Mouse (Mus musculus) fat pad, adult 2 months (tissue): ENCODE results near the gene Ifi27.
A peak's percentile ranks its signal among the peaks of the same experiment; 100 is the strongest.
"Not testable (repeated sequence)": the region's sequence is repeated elsewhere in the genome, so short reads cannot be mapped to it uniquely, and the experiment has no call there.

Experiments used
- DNase-seq: peaks from one replicate; pipeline ENCODE4 v3.0.0-alpha.2; 2011; ENCODE audit warnings: low read depth, low spot score; ENCODE audit errors: extremely low read depth

Gene Ifi27

DNA sequence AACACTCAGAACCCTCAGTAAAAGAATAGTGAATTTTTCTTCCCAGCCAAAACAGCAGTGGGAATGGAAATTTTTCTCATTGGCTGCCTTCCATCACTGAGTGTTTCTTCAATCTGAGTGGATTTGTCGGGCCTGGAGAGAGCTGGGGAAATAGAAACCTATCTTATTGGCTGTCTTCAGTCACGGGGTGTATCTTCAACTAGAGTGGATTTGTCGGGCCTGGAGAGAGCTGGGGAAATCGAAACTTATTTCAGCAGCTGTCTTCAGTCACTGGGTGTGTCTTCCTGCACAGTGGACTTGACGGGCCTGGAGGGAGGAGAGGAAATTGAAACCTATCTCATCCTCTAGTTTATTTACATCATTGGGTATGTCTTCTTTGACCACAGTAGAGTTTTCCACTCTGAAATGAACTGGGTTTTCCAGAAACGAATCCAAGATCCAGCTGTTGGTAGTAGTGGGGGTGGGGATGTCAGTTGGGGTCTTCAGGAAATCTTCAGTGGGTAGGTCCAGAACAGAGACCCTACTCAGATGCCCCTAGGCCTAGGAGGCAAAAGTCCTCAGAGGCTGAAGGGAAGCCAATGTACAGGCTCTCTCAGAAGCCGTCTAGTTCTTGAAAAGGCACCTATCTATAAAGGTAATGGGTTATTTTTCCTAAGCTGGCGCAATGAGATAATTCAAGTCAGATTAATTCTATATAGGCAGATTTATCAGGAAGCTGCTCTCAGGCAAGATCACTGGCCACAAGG lies at the start of gene Ifi27:
Ifi27 (plus strand) TSS at position 226 of the 746 bp plus-strand sequence.
- DNase-seq = peak; percentile 11

DNA sequence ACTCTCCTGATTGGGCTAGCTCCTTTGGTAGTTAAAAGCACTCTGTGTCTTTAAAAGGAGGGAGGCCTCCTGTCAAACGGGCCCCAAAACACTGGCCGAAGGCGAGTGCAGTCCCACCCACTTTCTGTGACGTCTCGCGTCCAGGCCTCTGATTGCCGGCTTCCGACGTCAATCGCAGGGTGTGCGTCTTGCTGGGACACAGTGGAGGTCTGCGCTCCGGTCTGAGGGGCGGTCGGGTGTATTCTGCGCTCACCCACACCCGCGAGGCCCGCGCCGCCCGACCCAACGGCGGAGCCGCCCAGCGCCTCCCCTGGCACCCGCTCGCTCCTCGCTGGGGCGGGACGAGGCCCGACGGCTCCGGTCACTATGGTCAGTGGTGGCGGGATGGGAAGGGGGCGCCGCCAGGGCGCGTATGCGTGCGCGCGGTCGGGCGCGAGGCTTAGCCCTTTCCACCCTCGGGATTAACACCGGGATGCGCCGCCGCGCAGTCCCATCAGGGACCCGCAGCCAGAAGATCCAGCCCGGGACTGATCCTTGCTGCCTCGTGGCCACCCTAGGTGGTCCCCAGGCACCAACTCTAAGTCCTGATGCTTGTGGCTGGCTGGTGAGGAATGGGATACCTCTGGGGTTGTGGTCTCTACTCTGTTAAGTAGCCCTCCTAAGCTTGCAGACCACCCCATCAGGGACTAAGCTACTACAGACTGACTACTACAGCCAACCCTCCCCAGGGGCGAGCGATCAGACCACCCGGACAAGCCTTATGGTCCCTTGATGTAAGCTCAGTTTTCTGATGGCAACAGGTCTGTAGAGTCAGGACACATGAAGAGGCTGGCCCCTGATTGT lies 45.3 kb upstream of the Ifi27 start, which contains the start of gene Otub2:
Otub2 (plus strand) TSS at position 178 of the 843 bp plus-strand sequence.
- DNase-seq = no peak

DNA sequence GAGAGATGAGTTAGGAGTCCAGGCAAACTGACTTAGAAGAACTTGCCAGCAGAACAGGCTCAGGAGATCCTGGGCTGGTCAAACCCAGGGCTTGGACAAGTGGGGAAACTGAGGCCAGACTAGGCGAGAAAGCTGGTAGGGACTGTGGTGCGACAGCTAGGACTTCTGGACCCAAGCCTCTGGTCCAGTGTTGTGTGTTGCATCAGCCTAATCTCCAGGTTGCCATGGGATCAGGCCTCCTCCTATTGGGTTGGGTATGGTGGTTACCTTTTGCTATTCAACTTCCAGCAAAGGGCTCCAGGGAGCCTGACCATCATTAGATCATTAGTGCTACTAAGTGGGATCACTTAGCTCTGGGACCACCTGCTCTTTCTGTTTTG lies 44.7 kb upstream of the Ifi27 start:
- DNase-seq = no peak

DNA sequence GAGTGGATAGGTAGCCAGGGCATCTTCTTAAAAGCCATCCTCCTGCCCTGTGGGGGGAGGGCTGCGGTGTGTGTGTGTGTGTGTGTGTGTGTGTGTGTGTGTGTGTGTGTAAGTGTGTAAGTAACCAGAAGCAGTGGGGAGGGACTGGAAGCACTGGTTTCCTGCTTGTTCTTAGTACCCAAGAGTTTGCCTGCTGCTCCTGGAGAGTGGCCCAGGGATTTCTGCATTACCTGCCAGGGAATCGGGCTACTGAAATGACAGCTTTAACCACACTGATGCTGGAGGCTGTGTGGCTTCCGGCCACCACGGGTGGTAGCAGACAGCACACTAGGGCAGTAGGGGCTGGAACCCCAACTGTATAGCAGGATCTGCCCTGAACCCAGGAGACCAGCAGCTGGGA lies 44.0 kb upstream of the Ifi27 start:
- no peak for DNase-seq

DNA sequence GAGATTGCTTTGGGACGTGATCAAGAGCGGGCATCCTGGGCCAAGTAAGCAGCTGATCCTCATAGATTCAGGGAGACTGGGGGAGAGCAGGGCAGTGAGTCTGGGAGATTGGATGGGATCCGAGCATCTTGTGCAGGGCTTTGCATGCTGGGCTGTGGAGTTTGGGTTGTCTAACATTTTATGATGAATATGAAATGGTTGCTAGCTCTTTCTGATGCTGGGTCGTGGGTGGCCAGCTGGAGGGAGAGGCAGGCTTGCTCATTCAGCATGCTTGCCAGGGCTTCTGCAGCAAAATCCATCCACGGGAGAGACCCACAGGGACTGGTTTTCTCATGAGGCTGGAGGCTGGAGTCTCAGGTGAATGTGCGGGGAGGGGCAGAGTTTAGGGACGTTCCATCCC lies 42.9 kb upstream of the Ifi27 start:
- DNase-seq = no peak

DNA sequence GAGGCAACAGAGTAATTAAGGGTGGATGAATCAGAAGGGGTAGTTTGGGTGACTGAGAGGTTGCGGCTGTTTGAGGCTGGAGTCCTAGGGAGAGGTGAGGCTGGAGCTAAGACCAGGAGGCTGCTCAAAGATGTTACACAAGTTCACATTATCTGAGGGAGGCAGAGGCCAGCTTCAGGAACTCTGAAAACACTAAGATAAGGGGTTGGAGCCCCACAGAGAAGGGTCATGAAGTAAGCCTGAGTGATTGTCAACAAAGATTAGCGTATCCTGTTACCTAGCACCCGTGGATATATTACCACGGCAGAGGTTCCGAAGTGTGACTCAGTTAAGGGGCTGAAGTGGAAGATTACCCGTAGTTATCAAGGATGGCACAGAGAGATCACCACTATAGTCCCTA lies 40.5 kb upstream of the Ifi27 start:
- DNase-seq = no peak

DNA sequence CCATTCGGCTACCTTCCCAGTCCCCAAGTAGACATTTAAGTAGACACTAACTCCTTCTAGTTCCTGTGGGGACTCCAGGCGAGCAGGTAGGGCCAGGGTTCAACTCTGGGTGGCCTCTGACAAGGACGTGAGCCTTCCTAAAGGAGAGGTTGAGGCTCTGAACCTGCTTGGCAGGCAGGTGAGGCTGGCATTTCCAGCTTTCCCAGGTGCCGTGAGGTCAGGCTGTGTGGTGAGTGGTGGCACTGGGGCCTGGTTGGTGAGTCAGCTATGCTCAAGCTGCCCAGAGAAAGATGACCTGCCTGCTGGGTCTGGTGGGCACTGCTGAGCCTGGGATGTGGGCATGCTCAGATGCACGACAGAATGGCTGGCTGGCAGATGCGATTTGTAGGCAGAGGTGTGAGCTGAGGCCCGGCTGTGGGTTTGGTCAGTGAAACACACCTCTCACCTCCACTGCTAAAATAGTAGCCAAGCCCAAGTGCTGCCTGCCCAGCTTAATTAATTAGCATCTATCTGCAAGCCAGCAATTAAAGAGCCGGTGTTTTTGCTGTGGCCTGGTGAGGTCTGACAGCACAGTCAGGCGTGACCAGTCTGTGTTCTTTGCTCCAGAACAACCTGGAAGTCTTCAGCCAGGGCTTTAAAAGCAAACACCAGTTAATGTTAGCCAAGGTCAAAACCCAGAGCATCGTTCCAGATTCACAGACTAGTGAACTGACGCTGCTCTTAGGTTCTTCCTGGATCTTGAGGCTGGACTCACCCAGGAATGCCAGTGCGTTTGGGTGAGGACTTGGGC lies 38.3 kb upstream of the Ifi27 start:
- DNase-seq = no peak

DNA sequence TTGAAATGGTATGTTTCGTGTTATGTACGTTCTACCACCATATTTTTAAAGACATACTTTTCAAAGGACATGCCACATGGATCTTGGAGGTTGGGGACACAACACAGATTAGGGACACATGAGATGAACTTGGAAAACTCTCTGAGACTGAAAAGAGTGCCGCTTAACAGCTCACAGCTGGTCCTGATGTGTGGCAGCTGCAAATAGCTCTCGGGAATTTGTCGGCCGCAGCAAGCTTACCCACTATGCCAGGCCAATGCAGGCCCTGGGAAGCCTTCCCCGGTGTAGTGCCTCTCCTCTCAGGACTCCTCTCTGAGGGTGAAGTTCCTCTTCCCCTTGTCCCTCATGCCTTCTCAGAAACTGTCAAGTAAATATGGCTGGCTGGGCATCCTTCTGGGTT lies 37.3 kb upstream of the Ifi27 start:
- no peak for DNase-seq

DNA sequence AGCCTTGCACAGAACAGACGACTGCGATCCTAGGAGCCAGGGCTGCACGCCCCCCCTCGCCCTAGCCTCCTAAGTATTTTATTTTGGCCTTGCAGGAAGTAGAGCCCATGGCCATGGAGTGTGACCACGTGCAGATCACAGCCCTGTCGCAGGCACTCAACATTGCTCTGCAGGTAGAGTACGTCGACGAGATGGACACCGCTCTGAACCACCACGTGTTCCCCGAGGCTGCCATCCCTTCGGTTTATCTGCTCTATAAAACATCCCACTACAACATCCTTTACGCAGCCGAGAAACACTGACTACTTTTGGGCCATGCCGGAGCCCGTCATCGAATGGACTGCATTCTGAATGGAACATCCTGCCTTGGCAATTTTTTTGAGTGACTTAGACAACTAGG lies 29.9 kb upstream of the Ifi27 start:
- DNase-seq = no peak

DNA sequence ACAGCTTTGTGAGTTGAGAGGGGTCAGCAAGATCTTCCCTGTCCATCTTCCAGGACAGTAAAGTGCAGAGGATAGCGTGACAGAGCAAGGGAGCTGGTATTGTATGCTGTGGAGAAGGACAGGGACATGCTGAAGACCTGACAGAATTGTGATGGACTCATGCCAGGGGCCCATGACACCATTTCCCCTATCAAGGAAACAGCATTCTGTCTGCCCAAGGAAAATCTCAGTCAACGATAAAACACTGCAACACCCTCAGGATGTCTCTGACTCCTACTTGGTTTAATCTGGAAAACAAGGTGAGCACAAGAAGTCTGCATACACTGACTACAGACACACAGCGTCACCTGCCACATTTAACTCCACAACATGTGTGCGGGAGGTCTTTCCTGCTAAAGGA lies 26.3 kb upstream of the Ifi27 start, which contains the start of gene 9330161L09Rik:
9330161L09Rik (minus strand) TSS at position 101 of the 400 bp plus-strand sequence.
- DNase-seq = no peak

DNA sequence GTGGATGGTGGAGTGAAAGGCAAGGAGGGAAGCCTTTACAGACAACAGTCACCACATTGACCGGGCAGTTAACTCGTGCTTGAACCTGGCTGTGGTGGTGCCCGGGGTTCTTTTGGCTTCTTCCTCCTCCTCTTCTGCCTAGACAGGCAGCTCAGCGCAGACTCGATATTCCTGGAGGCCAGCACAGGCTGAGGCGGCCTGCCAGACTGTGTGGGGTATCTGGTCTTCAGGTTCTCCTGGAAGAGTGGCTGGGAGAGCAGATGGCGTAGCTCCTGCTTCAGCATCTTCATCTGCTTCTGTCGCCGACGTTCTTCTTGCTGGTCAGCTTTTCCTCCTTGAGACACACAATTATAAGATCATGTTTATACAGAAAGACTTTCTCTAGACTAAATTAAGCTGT lies 25.9 kb upstream of the Ifi27 start:
- no peak for DNase-seq

DNA sequence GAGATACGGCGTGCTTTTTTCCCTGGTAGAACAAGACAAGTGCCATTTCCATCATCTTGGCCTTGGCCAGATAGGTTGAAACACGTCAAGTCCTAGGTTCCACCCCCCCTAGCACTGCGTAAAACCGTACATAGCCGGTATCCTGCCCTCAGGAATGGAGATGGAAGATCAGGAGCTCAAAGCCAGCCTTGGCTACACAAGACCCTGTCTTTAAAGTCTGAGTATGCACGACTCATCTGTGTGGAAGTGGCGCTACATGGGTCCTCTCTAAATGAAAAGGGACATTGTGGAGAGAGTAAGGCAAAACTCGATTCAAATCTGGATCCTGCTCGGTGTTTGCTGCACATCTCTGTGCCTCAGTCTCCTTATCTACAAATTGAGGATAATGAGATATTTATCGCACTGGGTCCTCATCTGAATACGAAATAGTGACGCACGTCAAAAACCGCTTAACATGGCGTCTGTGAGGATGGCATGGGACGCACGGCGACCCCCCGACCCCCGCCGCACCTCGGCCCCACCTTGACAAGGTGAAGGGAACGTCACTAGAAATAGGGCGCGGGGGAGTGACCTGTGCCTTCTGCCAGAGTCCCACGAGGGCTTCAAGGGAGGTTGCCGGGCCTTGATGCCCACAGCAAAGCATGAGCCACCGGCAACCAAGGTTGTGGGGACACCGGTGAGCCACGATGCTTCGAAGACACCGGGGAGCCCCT lies 8.8 kb upstream of the Ifi27 start:
- DNase-seq = no peak

DNA sequence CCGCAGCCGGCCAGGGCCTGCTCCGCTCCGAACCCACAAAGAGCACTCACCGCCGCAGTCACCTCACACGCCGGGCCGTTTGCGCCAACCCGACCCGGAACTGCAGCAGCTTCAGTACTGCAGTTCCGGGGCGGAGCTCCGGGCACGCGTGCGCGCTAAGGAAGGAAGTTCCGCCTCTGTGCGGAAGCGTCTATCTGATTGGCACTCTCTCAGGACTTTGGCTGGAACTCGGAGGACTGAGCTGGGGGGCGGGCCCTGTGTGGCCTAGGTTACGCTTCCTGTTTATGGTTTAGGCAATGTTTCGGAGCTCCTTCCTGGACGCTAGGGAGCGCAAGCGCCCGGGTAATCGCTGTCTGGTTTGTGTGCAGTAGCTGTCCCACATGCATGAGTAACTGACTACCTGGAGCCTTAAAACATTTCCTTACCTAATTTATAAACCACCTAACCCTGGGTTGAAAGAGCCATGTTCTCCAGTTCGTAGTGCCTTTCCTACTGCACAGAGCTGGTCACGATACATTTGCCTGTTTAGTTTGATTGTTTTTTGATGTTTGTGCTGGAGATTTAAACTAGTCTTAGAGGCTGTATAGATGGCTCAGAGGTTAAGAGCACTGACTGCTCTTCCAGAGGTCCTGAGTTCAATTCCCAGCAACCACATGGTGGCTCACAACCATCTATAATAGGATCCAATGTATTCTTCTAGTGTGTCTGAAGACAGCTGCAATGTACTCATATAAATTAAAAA lies 8.1 kb upstream of the Ifi27 start, which contains the start of gene Ddx24:
Ddx24 (minus strand) TSS at position 102 of the 742 bp plus-strand sequence.
- peak; percentile 87 for DNase-seq

DNA sequence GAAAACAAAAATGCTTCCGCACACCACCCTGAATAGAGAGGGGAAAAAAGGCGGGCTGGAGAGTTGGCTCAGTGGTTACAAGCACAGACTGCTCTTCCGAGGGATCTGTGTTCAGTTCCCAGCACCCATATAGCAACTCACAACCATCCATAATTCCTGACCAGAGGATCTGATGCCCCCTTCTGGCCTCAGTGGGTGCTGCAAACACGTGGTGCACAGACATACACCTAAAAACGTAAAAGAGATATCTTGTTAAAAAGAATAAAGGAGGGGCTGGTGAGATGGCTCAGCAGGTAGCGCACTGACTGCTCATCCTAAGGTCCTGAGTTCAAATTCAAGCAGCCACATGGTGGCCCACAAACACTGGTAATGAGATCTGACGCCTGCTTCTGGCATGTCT lies 7.3 kb upstream of the Ifi27 start:
- DNase-seq = no peak

DNA sequence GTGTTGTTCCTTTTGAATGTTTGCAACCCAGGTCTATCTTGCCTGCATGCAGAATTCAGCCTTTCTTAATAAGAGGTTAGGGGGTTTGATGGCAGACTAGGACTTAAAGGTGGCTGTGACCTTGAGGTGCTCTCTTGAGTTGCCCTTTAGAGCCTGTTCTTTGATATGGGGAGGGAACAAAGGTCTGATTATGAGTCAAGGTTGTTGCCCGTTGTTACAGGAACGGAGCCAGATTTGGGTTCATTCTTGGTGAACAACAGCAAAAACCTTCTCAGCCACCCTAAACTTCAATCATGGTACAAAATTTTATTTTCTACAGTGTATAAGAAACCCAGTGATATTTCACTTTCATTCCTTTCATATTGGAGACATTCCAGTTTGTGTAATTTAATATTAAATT lies 581 bp upstream of the Ifi27 start:
- DNase-seq = no peak

DNA sequence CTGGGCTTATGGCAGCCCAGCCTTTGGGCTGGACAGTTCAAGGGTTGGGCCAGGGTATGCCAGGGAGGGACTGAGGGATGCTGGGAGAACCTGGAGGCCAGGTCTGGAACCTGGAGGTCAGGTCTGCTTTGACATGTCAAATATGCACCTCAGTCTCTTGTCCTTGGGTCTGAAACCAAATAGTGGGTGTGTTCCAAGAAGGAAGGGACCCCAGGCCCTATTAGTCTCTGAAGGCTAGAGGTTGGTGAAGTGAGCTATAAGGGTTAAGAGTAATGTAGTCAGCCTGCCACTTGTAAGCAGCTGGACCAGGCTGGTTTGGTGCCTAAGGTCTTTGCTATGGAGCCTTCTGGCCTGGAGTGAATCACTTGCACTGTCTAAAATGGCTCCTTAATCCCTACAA lies 850 bp downstream of the Ifi27 start:
- no peak for DNase-seq

DNA sequence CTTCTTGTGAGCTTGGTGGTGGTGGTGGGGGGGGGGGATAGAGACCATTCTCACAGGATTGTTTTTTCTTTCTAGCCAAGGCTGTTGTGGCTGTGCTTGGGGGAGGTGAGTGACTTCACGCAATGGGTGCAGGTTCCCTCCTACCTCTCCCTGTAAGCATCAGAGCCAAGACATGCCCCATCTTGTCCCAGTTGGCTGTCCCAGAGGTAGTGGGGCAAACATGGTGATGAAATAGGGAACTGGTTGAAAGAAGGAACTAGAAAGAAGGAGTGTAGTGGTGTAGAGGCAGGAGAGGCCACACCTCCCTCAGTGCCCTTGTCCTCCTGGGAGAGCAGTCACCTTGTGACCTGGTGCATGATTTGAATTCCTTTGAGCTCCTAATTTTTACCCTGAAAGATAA lies 3.6 kb downstream of the Ifi27 start:
- peak; percentile 79 for DNase-seq

DNA sequence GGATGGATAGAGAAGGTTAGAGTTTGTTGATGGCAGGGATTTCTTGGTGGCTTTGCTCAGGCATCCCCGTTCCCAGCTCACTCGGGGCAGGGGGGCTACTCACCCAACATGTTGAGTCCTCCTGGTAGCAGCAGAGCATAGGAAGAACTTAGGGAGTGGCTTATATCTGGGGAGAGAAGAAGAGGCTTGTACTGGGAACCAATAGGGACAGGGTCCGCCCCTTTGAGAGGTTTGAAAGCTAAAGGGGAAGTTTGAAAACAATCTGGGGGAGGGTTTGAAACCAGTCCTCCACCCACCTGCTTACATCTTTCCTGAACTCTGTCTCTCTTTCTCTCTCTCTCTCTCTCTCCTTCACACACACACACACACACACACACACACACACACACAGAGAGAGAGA lies 9.5 kb downstream of the Ifi27 start, which contains the start of gene Ifi27l2a:
Ifi27l2a (minus strand) TSS at position 157 of the 400 bp plus-strand sequence.
- no peak for DNase-seq

DNA sequence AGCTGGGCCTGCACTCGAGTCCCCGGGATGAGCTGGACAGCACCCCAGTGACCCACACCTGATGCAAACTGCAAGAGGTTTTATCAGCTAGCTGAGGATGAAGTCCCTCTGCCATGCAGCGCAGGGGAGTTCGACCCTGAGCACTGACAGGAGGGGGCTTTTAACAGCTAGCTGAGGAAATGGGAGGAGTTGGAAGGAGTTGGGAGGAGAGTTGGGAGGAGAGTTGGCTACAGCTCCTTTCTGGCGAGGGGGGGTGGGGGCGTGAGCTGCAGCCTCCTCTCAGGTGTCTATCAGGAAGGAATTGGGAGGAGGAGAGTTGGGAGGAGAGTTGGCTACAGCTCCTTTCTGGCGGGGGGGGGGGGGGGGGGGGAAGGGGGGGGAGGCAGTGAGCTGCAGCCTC lies 10.2 kb downstream of the Ifi27 start:
- DNase-seq = not testable (repeated sequence)

DNA sequence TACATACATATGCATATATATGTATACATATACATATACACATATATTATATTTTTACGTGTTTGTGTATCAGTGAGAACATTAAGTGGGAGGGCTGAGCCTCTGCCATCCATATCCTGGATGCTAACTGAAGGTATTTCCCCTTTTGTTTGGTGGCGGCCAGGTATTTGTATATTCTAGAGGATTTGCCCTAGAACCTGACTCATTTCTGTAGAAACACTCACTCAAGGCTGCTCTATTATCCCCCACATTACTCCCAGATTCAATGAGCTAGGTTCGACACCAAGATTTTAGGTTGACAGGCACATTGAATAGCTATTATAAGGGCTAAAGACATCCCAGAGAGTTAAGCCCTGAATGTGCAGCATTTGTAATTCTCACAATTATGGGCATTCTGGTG lies 11.0 kb downstream of the Ifi27 start:
- DNase-seq = no peak
